Mouse (Mus musculus): ENCODE measurements around the gene Nrxn1. TPM values are rescaled to one million over a fixed set of nuclear protein-coding genes. Genes with fewer than 3 reads are reported as not detected.

Gene Nrxn1
- total and polyA plus RNA-seq, 3 experiments, result not detected

DNA sequence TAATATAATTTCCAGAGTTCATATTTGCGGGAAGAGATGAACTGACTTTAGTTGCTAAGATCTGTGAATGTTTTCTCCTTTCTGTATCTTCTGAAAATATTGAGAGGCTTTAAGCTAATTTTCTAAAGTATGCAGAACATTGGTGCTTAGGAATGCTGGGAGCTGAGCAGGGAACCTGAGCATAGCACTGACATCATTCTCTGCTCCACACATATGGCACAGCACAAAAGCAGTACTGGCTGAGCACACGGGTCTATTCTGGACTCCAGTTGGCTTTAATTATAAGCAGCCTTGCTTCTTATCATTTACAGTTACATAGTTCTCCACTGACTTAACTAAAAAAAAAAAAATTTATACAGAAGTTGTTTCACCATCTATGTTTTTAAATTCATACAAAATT, 641.5 kb downstream of the Nrxn1 start:
- in situ Hi-C loops (cut with MboI; ENCODE audit: low pct_ligation_motif_present, low pct_unique_long_range_greater_than_20kb, low sequenced_read_pairs) (no loop called here), dilution Hi-C loops (cut with MboI; ENCODE audit: extremely low pct_ligation_motif_present, extremely low pct_unique_long_range_greater_than_20kb, low sequenced_read_pairs) (no loop called here)
- H3K36me3 ChIP-seq (replicated peaks in 1 of 2; ENCODE audit: control insufficient read depth in 1 of 2, insufficient read depth in 1 of 2, low read length in 1 of 2), result no peaks in the 10 kb centered on the region
- H3K27ac ChIP-seq (ENCODE audit: insufficient read depth, low read depth), result no peak overlapping the region
- peaks cover 45% of the 10 kb centered on the region for H3K9me3 ChIP-seq (replicated peaks; ENCODE audit: low read length)
- no peak overlapping the region for H3K4me3 ChIP-seq (replicated peaks in 1 of 3; ENCODE audit: low read depth in 2 of 3, low read length in 2 of 3, poor library complexity in 1 of 3)
- no peaks in the 10 kb centered on the region for H3K79me2 ChIP-seq (replicated peaks; ENCODE audit: control insufficient read depth, extremely low read depth, insufficient read depth, poor library complexity, severe bottlenecking)
- H3K4me1 ChIP-seq (ENCODE audit: control insufficient read depth in 1 of 2, insufficient read depth in 2 of 2), result no peaks in the 10 kb centered on the region
- H3K9ac ChIP-seq (ENCODE audit: insufficient read depth, low read depth), result no peak overlapping the region
- DNase-seq (ENCODE audit: extremely low read depth), result no peak
- TF ChIP-seq CTCF (conservative IDR thresholded peaks at IDR 0.05 in 1 of 2, IDR thresholded peaks at IDR 0.05 in 1 of 2; ENCODE audit: low read depth in 2 of 2, low read length in 2 of 2) (no peak), ZC3H11A (IDR thresholded peaks at IDR 0.05; ENCODE audit: low read depth, low read length) (no peak), JUND (conservative IDR thresholded peaks at IDR 0.05; ENCODE audit: low read depth, low read length) (no peak), POLR2A (IDR thresholded peaks at IDR 0.05; ENCODE audit: low read depth, low read length) (no peak), SIN3A (IDR thresholded peaks at IDR 0.05; ENCODE audit: low read length) (no peak), GABPA (IDR thresholded peaks at IDR 0.05; ENCODE audit: insufficient replicate concordance, low read depth, low read length) (no peak), KAT2A (IDR thresholded peaks at IDR 0.05; ENCODE audit: insufficient replicate concordance, low read length) (no peak), ELF1 (IDR thresholded peaks at IDR 0.05; ENCODE audit: low read depth, low read length) (no peak), JUN (IDR thresholded peaks at IDR 0.05; ENCODE audit: insufficient read depth, low read depth, low read length) (no peak), EP300 (IDR thresholded peaks at IDR 0.05; ENCODE audit: low read length) (no peak), TCF12 (IDR thresholded peaks at IDR 0.05; ENCODE audit: low read depth, low read length) (no peak), CHD1 (IDR thresholded peaks at IDR 0.05; ENCODE audit: low read depth, low read length) (no peak), POLR2AphosphoS2 (IDR thresholded peaks at IDR 0.05; ENCODE audit: low read depth, low read length) (no peak), MAX (IDR thresholded peaks at IDR 0.05; ENCODE audit: low read length) (no peak), TBP (conservative IDR thresholded peaks at IDR 0.05; ENCODE audit: low read depth, low read length) (no peak), USF2 (conservative IDR thresholded peaks at IDR 0.05; ENCODE audit: low read depth, low read length) (no peak)
- H3K27me3 ChIP-seq (replicated peaks), result no peaks in the 10 kb centered on the region
- no peak overlapping the region for H3K4me2 ChIP-seq (ENCODE audit: insufficient read depth, low read depth, poor library complexity, severe bottlenecking)

DNA sequence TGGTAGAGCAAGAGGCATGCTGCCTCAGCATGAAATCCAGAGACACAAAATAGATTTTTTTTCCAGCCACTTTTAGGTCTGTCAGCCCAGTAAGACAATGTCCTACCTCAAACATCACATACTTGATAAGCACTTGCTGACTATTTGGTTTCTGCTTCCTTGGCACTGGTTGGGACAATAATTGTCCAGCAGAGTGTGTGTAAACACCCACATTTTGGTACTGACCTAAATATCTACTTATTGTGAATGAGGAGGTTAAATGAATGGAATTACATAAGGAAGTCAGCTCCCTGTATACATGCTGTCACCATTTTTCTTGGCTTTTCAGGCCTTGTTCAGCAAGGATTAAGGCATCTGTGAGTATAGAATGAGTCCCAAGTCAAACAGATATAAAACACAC, 649.8 kb downstream of the Nrxn1 start:
- dilution Hi-C loops (cut with MboI; ENCODE audit: extremely low pct_ligation_motif_present, extremely low pct_unique_long_range_greater_than_20kb, low sequenced_read_pairs), result no loop called here
- H3K9me3 ChIP-seq (replicated peaks; ENCODE audit: low read length), result peaks cover 20% of the 10 kb centered on the region

More for the DNA sequence above, 649.8 kb downstream of the Nrxn1 start:
- Histone ChIP-seq H3K4me1 (ENCODE audit: control insufficient read depth in 1 of 2, insufficient read depth in 2 of 2) (no peaks in the 10 kb centered on the region), H3K27me3 (replicated peaks) (no peaks in the 10 kb centered on the region), H3K27ac (ENCODE audit: insufficient read depth, low read depth) (no peak overlapping the region), H3K9ac (ENCODE audit: insufficient read depth, low read depth) (no peak overlapping the region), H3K36me3 (replicated peaks in 1 of 2; ENCODE audit: control insufficient read depth in 1 of 2, insufficient read depth in 1 of 2, low read length in 1 of 2) (no peaks in the 10 kb centered on the region), H3K4me2 (ENCODE audit: insufficient read depth, low read depth, poor library complexity, severe bottlenecking) (no peak overlapping the region), H3K79me2 (replicated peaks; ENCODE audit: control insufficient read depth, extremely low read depth, insufficient read depth, poor library complexity, severe bottlenecking) (no peaks in the 10 kb centered on the region), H3K4me3 (replicated peaks in 1 of 3; ENCODE audit: low read depth in 2 of 3, low read length in 2 of 3, poor library complexity in 1 of 3) (no peak overlapping the region)
- in situ Hi-C loops (cut with MboI; ENCODE audit: low pct_ligation_motif_present, low pct_unique_long_range_greater_than_20kb, low sequenced_read_pairs), result no loop called here
- no peak for TF ChIP-seq NELFE (IDR thresholded peaks at IDR 0.05; ENCODE audit: low read depth, low read length)
- TF ChIP-seq IRF4 (IDR thresholded peaks at IDR 0.05; ENCODE audit: low read depth, low read length), result no peak
- no peak for TF ChIP-seq TCF12 (IDR thresholded peaks at IDR 0.05; ENCODE audit: low read depth, low read length)
- no peak for TF ChIP-seq BHLHE40 (IDR thresholded peaks at IDR 0.05; ENCODE audit: low read depth, low read length)
- no peak for TF ChIP-seq RCOR1 (conservative IDR thresholded peaks at IDR 0.05; ENCODE audit: low read depth, low read length)
- no peak for TF ChIP-seq UBTF (IDR thresholded peaks at IDR 0.05; ENCODE audit: low read depth, low read length)
- TF ChIP-seq MXI1 (IDR thresholded peaks at IDR 0.05; ENCODE audit: low read depth, low read length), result no peak
- no peak for TF ChIP-seq POLR2A (IDR thresholded peaks at IDR 0.05; ENCODE audit: low read depth, low read length)
- TF ChIP-seq POLR2AphosphoS2 (IDR thresholded peaks at IDR 0.05; ENCODE audit: low read depth, low read length), result no peak
- TF ChIP-seq SIN3A (IDR thresholded peaks at IDR 0.05; ENCODE audit: low read length), result no peak
- TF ChIP-seq PAX5 (IDR thresholded peaks at IDR 0.05; ENCODE audit: low read length), result no peak
- no peak for TF ChIP-seq MAX (IDR thresholded peaks at IDR 0.05; ENCODE audit: low read length)
- DNase-seq (ENCODE audit: extremely low read depth), result no peak
